Mouse (Mus musculus) cerebellum, postnatal 4 days (tissue): ENCODE results near the gene Sqstm1.
"Not testable (repeated sequence)": the region's sequence is repeated elsewhere in the genome, so short reads cannot be mapped to it uniquely, and the experiment has no call there.

Experiments used
- DNase-seq, 2 experiments: peaks; one replicate each; pipeline ENCODE4 v3.0.0; 2022; ENCODE audit warnings: low spot score in 2 of 2, mixed read lengths in 1 of 2

Gene Sqstm1

DNA sequence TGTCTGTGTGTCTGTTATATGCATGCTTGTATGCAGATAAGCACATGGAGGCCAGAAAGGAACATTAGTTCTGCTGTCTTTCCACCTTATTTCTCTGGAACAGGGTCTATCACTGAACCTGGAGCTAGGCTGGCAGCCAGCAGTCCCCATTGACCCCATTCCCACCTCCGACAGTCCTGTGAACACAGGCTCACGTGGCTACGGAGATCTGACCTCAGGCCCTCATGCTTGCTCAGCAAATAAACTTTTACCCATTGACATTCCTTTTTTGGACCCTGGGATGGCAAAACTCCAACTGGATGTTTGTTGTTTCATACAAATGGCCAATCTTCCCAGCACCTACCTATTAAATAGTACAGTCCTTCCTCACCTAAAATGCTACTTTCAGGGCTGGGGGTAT lies 34.3 kb downstream of the Sqstm1 start:
- DNase-seq, result no peak

DNA sequence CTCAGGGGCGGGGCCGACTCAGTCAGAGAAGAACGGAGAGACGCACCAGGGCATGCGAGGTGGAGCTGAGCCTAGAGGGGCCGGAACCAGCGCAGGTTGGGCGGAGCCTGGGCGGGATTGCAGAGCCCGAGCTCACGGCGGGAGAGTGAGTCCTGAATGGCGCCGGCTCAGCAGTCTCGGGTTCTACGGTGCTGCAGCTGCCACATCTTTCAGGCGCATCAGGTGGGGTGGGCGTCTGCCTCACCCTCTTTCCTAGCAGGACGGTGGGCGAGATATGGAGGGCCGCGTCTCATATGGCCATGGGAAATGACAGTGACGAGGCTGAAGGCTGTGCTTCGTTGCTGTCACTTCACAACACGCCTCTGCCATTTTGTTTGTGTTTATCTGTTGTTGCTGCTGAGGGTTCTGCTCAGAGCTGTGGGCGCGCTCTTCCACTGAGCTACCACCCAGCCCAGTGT lies 35.9 kb downstream of the Sqstm1 start:
- peak; percentile 91 to 95 for DNase-seq

DNA sequence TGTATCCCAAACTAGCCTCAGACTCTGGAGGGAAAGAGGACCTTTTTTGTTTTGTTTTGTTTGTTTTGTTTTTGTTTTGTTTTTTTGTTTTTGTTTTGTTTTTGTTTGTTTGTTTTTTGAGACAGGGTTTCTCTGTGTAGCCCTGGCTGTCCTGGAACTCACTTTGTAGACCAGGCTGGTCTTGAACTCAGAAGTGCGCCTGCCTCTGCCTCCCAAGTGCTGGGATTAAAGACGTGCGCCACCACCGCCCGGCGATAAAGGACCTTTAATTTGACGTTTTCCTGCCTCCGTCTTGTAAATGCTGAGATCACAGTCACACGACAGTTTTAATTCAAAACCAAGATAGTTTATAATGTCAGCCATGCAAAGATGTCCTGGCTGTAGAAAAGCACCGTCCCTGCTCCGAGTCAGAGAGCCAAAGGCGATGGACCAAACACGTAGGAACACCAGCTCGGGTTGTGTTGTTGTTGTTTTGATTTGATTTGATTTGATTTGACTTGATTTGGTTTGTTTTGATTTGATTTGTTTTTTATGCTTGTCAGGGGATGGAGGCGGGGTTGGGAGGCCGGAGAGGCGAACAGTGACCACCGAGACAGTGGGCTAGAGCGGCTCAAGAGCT lies 36.4 kb downstream of the Sqstm1 start, which contains the start of gene Mrnip:
Mrnip (plus strand) TSS at position 334 of the 619 bp plus-strand sequence.
- DNase-seq, result not testable (repeated sequence)

DNA sequence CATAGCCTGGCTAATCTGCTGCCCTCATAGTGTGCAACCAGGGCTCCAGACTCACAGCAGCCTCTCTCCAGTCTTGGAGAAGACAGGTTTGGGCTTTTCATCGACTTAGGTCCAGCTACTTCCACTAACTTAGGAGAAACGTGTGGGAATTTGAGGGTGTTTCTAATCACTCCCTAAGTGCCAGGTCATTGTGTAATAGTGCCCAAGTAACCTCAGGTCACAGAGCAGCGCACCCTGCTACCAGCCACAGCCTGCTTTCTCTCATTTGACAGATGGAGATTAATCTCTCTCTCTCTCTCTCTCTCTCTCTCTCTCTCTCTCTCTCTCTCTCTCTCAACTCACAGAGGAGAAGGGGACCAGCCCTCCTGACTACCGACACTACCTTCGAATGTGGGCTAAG lies 42.3 kb downstream of the Sqstm1 start:
- DNase-seq, result no peak

DNA sequence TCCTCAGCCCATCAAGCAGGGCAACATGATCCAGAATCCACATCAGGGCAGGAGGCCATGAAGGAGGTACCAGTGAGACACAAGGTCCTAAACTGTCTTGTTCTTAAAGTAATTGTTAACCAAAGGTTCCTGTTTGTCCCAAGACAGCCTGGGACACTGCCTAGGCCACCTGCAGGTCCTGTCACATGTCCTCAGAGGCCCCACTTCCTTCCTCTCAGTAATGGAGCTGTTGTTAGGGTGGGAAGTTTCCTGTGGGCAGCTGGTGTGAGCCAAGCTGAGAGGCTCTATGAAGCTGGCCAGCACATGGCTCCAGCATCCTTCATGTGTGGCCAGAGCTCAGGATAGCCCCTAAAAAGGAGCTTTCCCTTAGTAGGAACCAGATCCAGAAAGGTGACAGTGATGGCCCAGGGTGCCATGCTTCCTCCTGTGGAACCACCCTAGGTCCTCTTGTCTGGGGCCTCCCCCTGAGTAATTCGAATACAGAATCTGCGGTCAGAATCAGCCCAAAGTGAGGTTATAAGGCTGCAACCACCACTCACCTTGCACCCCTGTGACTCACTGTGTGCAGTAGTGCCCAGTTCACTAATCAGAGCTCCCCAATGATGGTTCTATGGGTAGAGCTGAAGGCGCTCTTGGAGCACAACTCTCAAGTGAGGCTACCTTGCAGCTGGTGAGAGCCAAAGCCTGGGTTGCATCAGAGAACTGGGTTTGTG lies 48.1 kb downstream of the Sqstm1 start:
- no peak for DNase-seq

DNA sequence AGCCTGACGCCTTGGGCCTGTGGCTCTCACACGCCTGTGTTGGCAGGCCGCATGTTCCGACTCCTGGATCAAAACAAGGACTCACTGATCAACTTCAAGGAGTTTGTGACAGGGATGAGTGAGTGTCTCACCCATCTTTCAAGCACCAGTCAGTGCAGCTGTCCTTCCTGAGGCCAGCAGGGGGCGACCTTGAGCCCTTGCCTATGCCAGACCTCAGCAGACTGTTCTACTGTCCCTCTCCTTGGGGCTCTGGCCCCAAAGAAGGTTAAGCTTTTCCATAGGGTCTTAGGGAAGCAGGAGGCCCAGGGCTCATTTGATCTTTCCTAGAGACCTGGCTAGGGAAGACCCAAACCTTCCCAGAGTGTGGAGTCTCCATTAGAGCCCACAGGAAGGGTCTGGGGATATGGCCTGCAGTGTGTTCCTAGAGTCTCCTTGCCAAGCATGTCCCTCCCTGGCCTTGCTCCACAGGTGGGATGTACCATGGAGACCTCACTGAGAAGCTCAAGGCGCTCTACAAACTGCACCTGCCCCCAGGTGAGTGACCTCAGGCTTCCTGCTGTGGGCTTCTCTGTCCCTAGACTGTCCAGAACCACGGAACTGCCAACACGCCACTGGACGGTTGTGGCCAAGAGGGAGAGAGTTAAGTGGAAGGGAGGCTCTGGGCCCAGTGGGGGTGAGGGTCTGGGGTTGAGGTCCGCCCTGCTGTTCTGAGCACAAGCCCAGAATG lies 48.9 kb downstream of the Sqstm1 start:
- peak in 1 of 2 experiments; percentile 57 for DNase-seq

DNA sequence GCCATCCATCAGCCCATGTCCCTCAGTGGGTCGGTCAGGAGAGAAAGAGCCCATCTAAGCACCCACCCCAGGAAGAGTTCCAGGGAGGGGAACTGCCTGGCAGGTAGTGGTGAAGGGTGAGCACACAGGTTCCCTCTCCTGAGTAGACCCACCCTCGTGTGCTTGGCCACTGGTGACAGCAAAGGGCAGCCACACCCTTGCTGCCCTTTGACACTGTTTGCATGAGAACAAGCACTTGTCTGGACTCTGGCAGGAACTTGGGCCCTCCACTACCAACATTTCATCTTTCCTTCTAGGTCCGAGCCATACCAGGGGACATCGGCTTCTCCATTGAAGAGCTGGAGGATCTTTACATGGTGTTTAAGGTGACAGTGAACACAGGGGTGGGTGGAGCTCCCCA lies 51.3 kb downstream of the Sqstm1 start:
- no peak for DNase-seq

DNA sequence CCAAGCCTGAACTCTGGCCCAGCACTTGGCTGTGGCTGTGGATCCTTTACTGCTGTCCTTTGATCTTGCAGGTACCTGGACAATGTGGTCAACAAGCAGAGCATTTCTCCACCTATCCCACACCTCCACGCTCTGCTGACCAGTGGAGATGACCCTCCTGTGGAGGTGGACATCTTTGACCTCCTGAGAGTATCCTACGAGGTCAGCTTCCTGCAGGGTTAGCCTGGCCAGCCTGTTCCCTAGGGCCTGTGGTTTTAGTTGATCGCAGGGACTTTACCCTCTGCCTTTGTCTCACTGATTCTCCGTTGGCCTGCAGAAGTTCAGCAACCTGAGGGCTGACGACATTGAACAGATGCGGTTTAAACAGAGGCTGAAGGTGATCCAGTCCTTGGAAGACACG lies 52.3 kb downstream of the Sqstm1 start:
- DNase-seq, result no peak

DNA sequence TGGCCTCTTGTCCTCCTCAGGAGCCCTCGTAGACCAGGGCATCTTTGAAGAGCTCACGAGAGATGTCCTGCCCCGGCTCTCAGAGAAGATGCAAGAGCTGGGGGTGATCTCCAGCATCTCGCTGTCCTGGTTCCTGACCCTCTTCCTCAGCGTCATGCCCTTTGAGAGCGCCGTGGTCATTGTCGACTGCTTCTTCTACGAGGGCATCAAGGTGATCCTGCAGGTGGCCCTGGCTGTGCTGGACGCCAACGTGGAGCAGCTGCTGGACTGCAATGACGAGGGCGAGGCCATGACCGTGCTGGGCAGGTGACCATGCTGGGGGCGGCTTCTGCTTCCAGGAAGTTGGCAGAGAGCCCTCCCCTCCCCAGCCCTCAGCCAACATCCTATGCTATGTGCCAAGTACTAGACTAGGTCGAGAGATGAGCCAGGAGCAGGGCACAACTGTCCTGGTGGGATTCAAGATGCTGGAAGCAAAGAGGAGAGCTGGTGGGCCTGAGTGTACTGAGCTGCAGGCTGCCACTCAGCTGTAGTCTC lies 53.8 kb downstream of the Sqstm1 start:
- no peak for DNase-seq

DNA sequence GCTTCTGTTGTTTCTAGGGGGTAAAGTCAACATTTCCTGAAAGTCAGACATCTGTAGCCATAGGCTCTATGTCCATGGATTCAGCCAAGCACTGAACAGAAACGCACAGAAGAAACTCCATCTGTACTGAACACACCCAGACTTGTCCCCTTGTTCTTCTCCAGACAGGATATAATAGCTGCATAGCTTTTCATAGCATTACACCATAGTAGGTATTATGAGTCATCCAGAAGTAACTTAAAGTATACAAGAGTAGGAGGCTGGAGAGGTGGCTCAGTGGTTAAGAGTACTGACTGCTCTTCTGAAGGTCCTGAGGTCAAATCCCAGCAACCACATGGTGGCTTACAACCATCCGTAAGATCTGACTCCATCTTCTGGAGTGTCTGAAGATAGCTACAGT lies 54.8 kb downstream of the Sqstm1 start:
- no peak for DNase-seq

DNA sequence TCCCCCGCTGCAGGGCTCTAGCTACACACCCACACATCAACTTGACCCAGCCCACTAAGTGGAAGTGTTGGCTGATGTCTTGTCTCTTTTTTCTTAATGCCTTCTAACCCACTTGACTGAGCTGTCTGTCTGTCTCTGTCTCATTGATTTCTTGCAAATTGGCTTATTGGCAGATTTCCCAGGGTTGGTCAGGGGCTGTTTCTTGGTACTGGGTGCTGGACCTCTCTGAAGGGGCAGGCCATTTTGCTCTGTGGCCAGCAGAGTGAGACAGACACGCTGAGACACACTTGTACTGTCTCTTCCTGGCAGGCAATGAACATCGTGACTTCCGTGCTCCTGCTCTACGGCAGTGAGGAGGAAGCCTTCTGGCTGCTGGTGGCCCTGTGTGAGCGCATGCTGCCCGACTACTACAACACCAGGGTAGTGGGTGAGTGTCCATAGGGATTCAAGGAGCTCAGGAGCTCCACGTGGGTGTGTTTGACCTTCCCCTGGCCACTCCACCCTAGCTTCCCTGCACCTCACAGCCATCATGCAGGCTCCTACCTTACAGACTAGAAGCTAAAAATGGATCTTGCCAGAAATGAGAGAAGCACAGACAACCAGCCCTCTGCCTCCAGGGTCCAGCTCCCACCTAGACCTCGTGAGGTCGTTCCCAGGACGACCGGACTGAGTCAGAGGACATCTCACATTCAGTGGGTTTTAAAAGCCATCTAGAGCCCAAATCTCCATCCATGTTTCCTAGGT lies 55.7 kb downstream of the Sqstm1 start:
- no peak for DNase-seq

DNA sequence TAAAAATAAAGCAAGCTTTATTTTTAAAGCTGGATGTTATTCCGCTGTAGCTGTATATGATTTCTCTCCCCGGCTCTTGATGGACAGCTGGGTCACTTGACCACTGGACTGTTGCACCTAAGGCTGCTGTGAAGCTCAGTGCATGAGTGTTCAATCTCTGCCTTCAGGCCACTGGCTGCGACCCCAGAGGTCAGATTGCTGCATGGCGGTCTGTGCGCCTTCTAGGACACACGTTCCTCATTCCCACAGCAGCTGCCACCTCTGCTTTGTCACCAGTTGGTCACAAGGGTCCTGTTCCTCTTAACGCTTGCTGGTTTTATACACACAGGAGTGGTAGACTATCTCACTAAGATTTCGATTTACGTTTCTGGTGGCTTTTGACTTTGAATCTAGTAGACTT lies 56.5 kb downstream of the Sqstm1 start:
- DNase-seq, result no peak

DNA sequence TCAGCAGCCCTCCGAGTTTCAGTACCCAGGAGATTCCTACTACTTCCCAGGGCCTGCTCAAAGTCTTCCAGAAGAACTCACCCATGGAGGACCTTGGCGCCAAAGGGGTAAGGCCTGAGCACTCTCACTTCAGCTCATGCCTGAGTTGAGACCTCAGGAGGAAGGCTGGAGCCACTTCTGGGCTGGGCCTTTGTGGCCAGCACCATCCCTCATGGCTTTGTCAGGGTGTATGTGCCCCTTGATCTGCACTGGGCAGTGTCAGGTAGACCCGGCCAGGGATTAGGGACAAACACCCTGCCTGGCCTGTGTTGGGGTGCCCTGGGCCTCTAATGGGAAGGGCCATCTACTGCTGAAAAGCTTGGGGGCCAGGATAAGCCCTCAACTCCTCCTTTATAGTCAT lies 59.3 kb downstream of the Sqstm1 start:
- no peak for DNase-seq

DNA sequence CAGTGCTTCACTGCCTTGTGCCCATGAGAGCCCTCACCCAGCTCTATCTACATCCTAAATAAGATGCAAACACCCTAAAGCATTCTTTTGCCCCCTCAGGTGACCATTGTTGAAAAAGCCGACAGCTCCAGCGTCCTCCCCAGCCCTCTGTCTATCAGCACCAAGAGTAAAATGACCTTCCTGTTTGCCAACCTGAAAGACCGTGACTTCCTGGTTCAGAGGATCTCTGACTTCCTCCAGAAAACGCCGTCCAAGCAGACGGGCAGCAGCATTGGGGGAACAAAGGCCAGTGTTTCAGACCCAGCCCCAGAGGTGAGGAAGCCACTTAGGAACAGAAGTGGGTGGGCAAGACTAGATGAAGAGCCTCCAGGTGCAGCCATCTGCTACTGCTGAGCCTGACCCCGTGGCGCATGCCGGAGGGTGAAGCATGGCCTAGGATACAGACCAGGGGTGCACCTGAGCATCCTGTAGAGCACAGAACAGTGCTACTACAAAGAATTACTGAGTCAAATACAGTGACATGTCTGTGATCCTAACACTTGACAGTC lies 61.0 kb downstream of the Sqstm1 start:
- DNase-seq, result no peak
